In genomic region chr9:44640646-44641357, GRCm38 (mm10) we compare ENCODE assay signal across 34 mouse cellular contexts. TPM values are rescaled to one million over a fixed set of nuclear protein-coding genes. Genes with fewer than 3 reads are reported as not detected.
A peak's percentile ranks its signal among the peaks of the same experiment; 100 is the strongest.
DNase-seq lines count a peak whose midpoint lies in the region; ATAC-seq and TF ChIP-seq lines count a peak whose summit lies in the region.
"Had no signal": no experiment of that assay in that cellular context is flagged by ENCODE, and none has a peak within 500 bp of the region (broad histone marks: within the 10 kb centered on the region; RNA-seq: fewer than 3 reads in every experiment).

No protein-coding gene starts in this region.

- H3K27me3 ChIP-seq in forebrain, postnatal 0 days (ENCODE audit: insufficient read depth, low read length), result no peaks in the 10 kb centered on the region
- H3K27me3 ChIP-seq in forebrain, embryonic 15.5 days, result no peaks in the 10 kb centered on the region
- H3K27me3 ChIP-seq in liver, postnatal 0 days (ENCODE audit: insufficient read depth, low read length), result no peaks in the 10 kb centered on the region
- H3K27me3 ChIP-seq in kidney, embryonic 14.5 days (ENCODE audit: control insufficient read depth, insufficient read depth, low read length), result no peaks in the 10 kb centered on the region
- H3K27me3 ChIP-seq: forebrain, embryonic 13.5 days; hindbrain, embryonic 12.5 days; liver, embryonic 13.5 days; Patski had no signal

- TF ChIP-seq CTCF in forebrain, postnatal 0 days (IDR thresholded peaks at IDR 0.05; ENCODE audit: low read depth), result peak; percentile 31; the same call in 1 of the 2 replicates
- no peak for TF ChIP-seq CTCF in liver, postnatal 0 days (IDR thresholded peaks at IDR 0.05; ENCODE audit: low read depth)

- peak; percentile 38; the same call in 1 of the 2 replicates for ATAC-seq in forebrain, postnatal 0 days
- ATAC-seq in forebrain, embryonic 15.5 days (replicated peaks), result no peak
- no peak for ATAC-seq in liver, postnatal 0 days
- no peak for ATAC-seq in kidney, embryonic 14.5 days (ENCODE audit: low FRiP score, low TSS enrichment)
- ATAC-seq: forebrain, embryonic 13.5 days; Patski had no signal

- no peak overlapping the region for H3K4me2 ChIP-seq in forebrain, postnatal 0 days (ENCODE audit: low read depth)
- no peak overlapping the region for H3K4me2 ChIP-seq in forebrain, embryonic 15.5 days (replicated peaks)
- no peak overlapping the region for H3K4me2 ChIP-seq in liver, postnatal 0 days (ENCODE audit: low read depth, low read length)
- H3K4me2 ChIP-seq in kidney, embryonic 14.5 days (replicated peaks; ENCODE audit: low read depth, low read length), result no peak overlapping the region
- H3K4me2 ChIP-seq: forebrain, embryonic 13.5 days; hindbrain, embryonic 12.5 days; liver, embryonic 13.5 days had no signal

- TF ChIP-seq EP300 in liver, postnatal 0 days (IDR thresholded peaks at IDR 0.05; ENCODE audit: low read depth), result no peak

- H3K36me3 ChIP-seq in forebrain, postnatal 0 days (ENCODE audit: insufficient read depth), result peaks cover 29% of the 10 kb centered on the region
- H3K36me3 ChIP-seq in forebrain, embryonic 15.5 days, result peaks cover 34% of the 10 kb centered on the region
- peaks cover 32% of the 10 kb centered on the region for H3K36me3 ChIP-seq in liver, postnatal 0 days (replicated peaks; ENCODE audit: insufficient read depth, low read length)
- H3K36me3 ChIP-seq in kidney, embryonic 14.5 days (ENCODE audit: control insufficient read depth, insufficient read depth, low read length), result peaks cover 34% of the 10 kb centered on the region

- no peak overlapping the region for H3K27ac ChIP-seq in forebrain, postnatal 0 days (ENCODE audit: low read depth, low read length)
- no peak overlapping the region for H3K27ac ChIP-seq in forebrain, embryonic 15.5 days (replicated peaks)
- H3K27ac ChIP-seq in liver, postnatal 0 days (ENCODE audit: low read depth), result peak overlapping the region; percentile 11; the same call in 1 of the 2 replicates
- H3K27ac ChIP-seq in kidney, embryonic 14.5 days (ENCODE audit: low read depth, low read length), result no peak overlapping the region
- H3K27ac ChIP-seq: forebrain, embryonic 13.5 days; heart, embryonic 10.5 days; hindbrain, embryonic 12.5 days; layer of hippocampus, adult 2 months; liver, embryonic 13.5 days; macrophage had no signal

- H3K9me3 ChIP-seq in forebrain, postnatal 0 days (ENCODE audit: low read length), result no peaks in the 10 kb centered on the region
- H3K9me3 ChIP-seq in forebrain, embryonic 15.5 days, result no peaks in the 10 kb centered on the region
- H3K9me3 ChIP-seq in liver, postnatal 0 days (ENCODE audit: low read length), result no peaks in the 10 kb centered on the region
- no peaks in the 10 kb centered on the region for H3K9me3 ChIP-seq in kidney, embryonic 14.5 days (ENCODE audit: control insufficient read depth, low read length)
- H3K9me3 ChIP-seq: forebrain, embryonic 13.5 days; G1E; heart, embryonic 10.5 days; hindbrain, embryonic 12.5 days; liver, embryonic 13.5 days had no signal

- no peak overlapping the region for H3K9ac ChIP-seq in forebrain, postnatal 0 days
- no peak overlapping the region for H3K9ac ChIP-seq in forebrain, embryonic 15.5 days (replicated peaks)
- no peak overlapping the region for H3K9ac ChIP-seq in liver, postnatal 0 days (replicated peaks)
- no peak overlapping the region for H3K9ac ChIP-seq in kidney, embryonic 14.5 days (ENCODE audit: low read depth, low read length)
- H3K9ac ChIP-seq: forebrain, embryonic 13.5 days; hindbrain, embryonic 12.5 days; liver, embryonic 13.5 days had no signal

- 80% methylated on average over 3 of the region's 3 CpGs for WGBS in forebrain, postnatal 0 days
- WGBS in forebrain, embryonic 15.5 days, result 90% methylated on average over 3 of the region's 3 CpGs
- 95% methylated on average over 3 of the region's 3 CpGs for WGBS in liver, postnatal 0 days (ENCODE audit: insufficient replicate concordance)
- 95% methylated on average over 3 of the region's 3 CpGs for WGBS in kidney, embryonic 14.5 days

- H3K4me1 ChIP-seq in forebrain, postnatal 0 days (ENCODE audit: insufficient read depth), result no peaks in the 10 kb centered on the region
- H3K4me1 ChIP-seq in forebrain, embryonic 15.5 days, result no peaks in the 10 kb centered on the region
- H3K4me1 ChIP-seq in liver, postnatal 0 days (ENCODE audit: insufficient read depth), result no peaks in the 10 kb centered on the region
- no peaks in the 10 kb centered on the region for H3K4me1 ChIP-seq in kidney, embryonic 14.5 days (ENCODE audit: control insufficient read depth, insufficient read depth, low read length)
- H3K4me1 ChIP-seq: forebrain, embryonic 13.5 days; heart, embryonic 10.5 days; hindbrain, embryonic 12.5 days had no signal

- no peak overlapping the region for H3K4me3 ChIP-seq in forebrain, postnatal 0 days (ENCODE audit: low read depth, low read length)
- no peak overlapping the region for H3K4me3 ChIP-seq in forebrain, embryonic 15.5 days
- H3K4me3 ChIP-seq in liver, postnatal 0 days (ENCODE audit: low read depth, low read length), result no peak overlapping the region
- no peak overlapping the region for H3K4me3 ChIP-seq in kidney, embryonic 14.5 days (ENCODE audit: low read length)
- H3K4me3 ChIP-seq: erythroblast, embryonic 14.5 days; forebrain, embryonic 13.5 days; heart, embryonic 10.5 days; hindbrain, embryonic 12.5 days; layer of hippocampus, adult 2 months; liver, embryonic 13.5 days had no signal

- no peak for DNase-seq in forebrain, postnatal 0 days
- no peak for DNase-seq in liver, postnatal 0 days
- no peak for DNase-seq in liver
- DNase-seq in 416B (ENCODE audit: low read depth), result peak; percentile 34
- DNase-seq in R1 (ENCODE audit: low read depth, low spot score), result peak; percentile 42
- DNase-seq in layer of hippocampus, postnatal 14 days (ENCODE audit: low spot score in 2 of 2), result no peak
- DNase-seq: adrenal gland, postnatal 25 days; cerebellum, adult 18-20 months; cerebellum, postnatal 10 days; gastrocnemius, postnatal 14 days; heart, postnatal 36 days; liver, embryonic 13.5 days; lung, adult 2 months; lung, postnatal 10 days; retina, postnatal 1 day; right cerebral cortex, postnatal 14 days had no signal

RNA-seq across cellular contexts. Expression of gene Treh, which starts 32.2 kb away (rescaled TPM):
- total RNA-seq in forebrain, postnatal 0 days (2014; rRNA removed), result not detected in 2 replicates
- not detected in 2 replicates for polyA plus RNA-seq in forebrain, postnatal 0 days (2015; fragmentation: Nextera tagmentation; extraction: Ambion mirVana)
- polyA plus RNA-seq in forebrain, embryonic 15.5 days (2015; fragmentation: Nextera tagmentation; extraction: Ambion mirVana), result not detected in 2 replicates
- polyA plus RNA-seq in liver, postnatal 0 days (2015; fragmentation: Nextera tagmentation; extraction: Ambion mirVana), result 0.94 and 1.4 TPM in 2 replicates
- not detected for total RNA-seq in layer of hippocampus, postnatal 14 days (2021)
- not detected in 2 replicates for polyA plus RNA-seq in kidney, embryonic 14.5 days (2014; fragmentation: Nextera tagmentation; extraction: Ambion mirVana)
- total RNA-seq: adrenal gland, adult 18-20 months; adrenal gland, postnatal 25 days; G1E; gastrocnemius, postnatal 14 days; granulocyte monocyte progenitor cell, adult 5-6 weeks; heart, postnatal 36 days; layer of hippocampus, postnatal 25 days had no signal
- polyA plus RNA-seq: embryonic facial prominence, embryonic 14.5 days; erythroblast, embryonic 14.5 days; forebrain, embryonic 13.5 days; G1E; heart, embryonic 10.5 days; hindbrain, embryonic 12.5 days; limb, embryonic 14.5 days; liver, embryonic 13.5 days; lung, adult 2 months; macrophage; neural tube, embryonic 14.5 days; Patski; stomach, embryonic 14.5 days; urinary bladder, adult 2 months had no signal

RNA-seq across cellular contexts. Expression of gene Ddx6, which starts 36.1 kb away (rescaled TPM):
- 59.2 and 76.2 TPM in 2 replicates for total RNA-seq in forebrain, postnatal 0 days (2014; rRNA removed)
- polyA plus RNA-seq in forebrain, postnatal 0 days (2015; fragmentation: Nextera tagmentation; extraction: Ambion mirVana), result 11.1 and 18.3 TPM in 2 replicates
- polyA plus RNA-seq in forebrain, embryonic 15.5 days (2015; fragmentation: Nextera tagmentation; extraction: Ambion mirVana), result 22.9 and 23.1 TPM in 2 replicates
- polyA plus RNA-seq in liver, postnatal 0 days (2015; fragmentation: Nextera tagmentation; extraction: Ambion mirVana), result 5.3 and 6.3 TPM in 2 replicates
- 100 to 1,000 TPM; 107 TPM for total RNA-seq in layer of hippocampus, postnatal 14 days (2021)
- 28.2 and 29.1 TPM in 2 replicates for polyA plus RNA-seq in kidney, embryonic 14.5 days (2014; fragmentation: Nextera tagmentation; extraction: Ambion mirVana)

Comparison
In these comparisons a context has a peak if more than half of its experiments do, and no peak if none do; other contexts are left out.
1. DNase-seq: peak in 416B (single experiment) and R1 (single experiment); none in forebrain, postnatal 0 days (single experiment), liver, postnatal 0 days (single experiment), liver (single experiment) and layer of hippocampus, postnatal 14 days (0 of 2).